Mouse (Mus musculus) thymus, adult 2 months (tissue): ENCODE results near the gene St6galnac5. TPM values are rescaled to one million over a fixed set of nuclear protein-coding genes. Genes with fewer than 3 reads are reported as not detected.

Source experiments
- DNase-seq: peaks from one replicate; pipeline ENCODE4 v3.0.0; 2021
- H3K27ac ChIP-seq: fragments of 200-500 bp; 2 replicates; pipeline ENCODE4 v1.5.1; 2012; ENCODE audit warnings: low read length, control low read depth; ENCODE audit not compliant: control insufficient read depth, insufficient read depth
- H3K27me3 ChIP-seq: fragments of 200-500 bp; 2 replicates; pipeline ENCODE4 v1.6.1; 2012; ENCODE audit warnings: mild to moderate bottlenecking, low read length, moderate library complexity, mixed read lengths; ENCODE audit not compliant: control insufficient read depth, insufficient read depth
- H3K36me3 ChIP-seq: fragments of 200-500 bp; 2 replicates; pipeline ENCODE4 v1.6.1; 2012; ENCODE audit warnings: mild to moderate bottlenecking, low read length, moderate library complexity; ENCODE audit not compliant: control insufficient read depth, insufficient read depth
- H3K4me1 ChIP-seq: fragments of 200-500 bp; replicated peaks from 2 replicates; pipeline ENCODE4 v1.6.1; 2012; ENCODE audit warnings: low read length; ENCODE audit not compliant: control insufficient read depth, insufficient read depth
- H3K4me3 ChIP-seq: fragments of 200-500 bp; 2 replicates; pipeline ENCODE4 v1.5.1; 2012; ENCODE audit warnings: mild to moderate bottlenecking, low read length, control low read depth, moderate library complexity; ENCODE audit not compliant: control insufficient read depth, insufficient read depth
- CTCF ChIP-seq: fragments of 200-500 bp; IDR thresholded peaks from 2 replicates; pipeline ENCODE4 v1.5.1; 2012; ENCODE audit warnings: mild to moderate bottlenecking, control low read depth, low read length, moderate library complexity, borderline replicate concordance; ENCODE audit not compliant: control insufficient read depth, poor library complexity, insufficient read depth; ENCODE audit errors: extremely low read depth
- POLR2A ChIP-seq: fragments of 200-500 bp; IDR thresholded peaks from 2 replicates; pipeline ENCODE4 v1.6.1; 2012; ENCODE audit warnings: mild to moderate bottlenecking, low read length, control low read depth, moderate library complexity; ENCODE audit not compliant: control insufficient read depth, poor library complexity, insufficient read depth; ENCODE audit errors: extremely low read depth
- WGBS: fragments of 180-500 bp; shearing (Covaris S2); methylation state at CpG from one replicate; pipeline ENCODE4 v1.1.7; 2018; 5-methylcytosine and 5-hydroxymethylcytosine counted together
- polyA plus RNA-seq: library from polyadenylated mRNA; depleted of rRNA; stranded (reverse); fragments of >200 nt; gene quantifications from 2 replicates; pipeline ENCODE4 v1.2.3, GENCODE M21; 2012

Gene St6galnac5
- polyA plus RNA-seq, 1 experiment, result 0.19 TPM

- DNase-seq, result peak; percentile 58
- 0 out of 2 replicates have a peak, but pooled peaks have one; percentile 21 for TF ChIP-seq CTCF
- no peak for TF ChIP-seq POLR2A
- no peaks in the 10 kb centered on the region for H3K36me3 ChIP-seq
- WGBS, result 20% methylated on average over 3 of the region's 3 CpGs
- H3K27me3 ChIP-seq, result no peaks in the 10 kb centered on the region
- peak overlapping the region; percentile 83 for H3K27ac ChIP-seq
- no peak overlapping the region for H3K4me3 ChIP-seq
- H3K4me1 ChIP-seq, result peaks cover 49% of the 10 kb centered on the region
Measured at GRCm38 (mm10) chr3:152944766-152945165, 37.3 kb downstream of the St6galnac5 start.

GRCm38 (mm10) chr3:152942985-152943384 lies 39.1 kb downstream of the St6galnac5 start:
- Histone ChIP-seq H3K36me3 (no peaks in the 10 kb centered on the region), H3K4me3 (peak overlapping the region; percentile 40), H3K4me1 (peaks cover 40% of the 10 kb centered on the region), H3K27me3 (no peaks in the 10 kb centered on the region), H3K27ac (peak overlapping the region; percentile 79)
- WGBS, result 34% methylated on average over 11 of the region's 11 CpGs
- TF ChIP-seq POLR2A (no peak), CTCF (no peak)
- peak; percentile 82 for DNase-seq

- peaks cover 40% of the 10 kb centered on the region for H3K4me1 ChIP-seq
- TF ChIP-seq CTCF, result no peak
- TF ChIP-seq POLR2A, result no peak
- 40% methylated on average over 5 of the region's 5 CpGs for WGBS
- H3K27ac ChIP-seq, result peak overlapping the region; percentile 86
- H3K36me3 ChIP-seq, result no peaks in the 10 kb centered on the region
- peak; percentile 47 for DNase-seq
- H3K27me3 ChIP-seq, result no peaks in the 10 kb centered on the region
- H3K4me3 ChIP-seq, result no peak overlapping the region
Measured at GRCm38 (mm10) chr3:152941671-152942070, 40.4 kb downstream of the St6galnac5 start.

- TF ChIP-seq CTCF, result no peak
- TF ChIP-seq POLR2A, result no peak
- H3K36me3 ChIP-seq, result no peaks in the 10 kb centered on the region
- DNase-seq, result no peak
- H3K4me3 ChIP-seq, result no peak overlapping the region
- WGBS, result 64% methylated on average over 3 of the region's 3 CpGs
- H3K27me3 ChIP-seq, result no peaks in the 10 kb centered on the region
- no peak overlapping the region for H3K27ac ChIP-seq
- peaks cover 12% of the 10 kb centered on the region for H3K4me1 ChIP-seq
Measured at GRCm38 (mm10) chr3:152936313-152936712, 45.7 kb downstream of the St6galnac5 start.

GRCm38 (mm10) chr3:152933737-152934136 lies 48.3 kb downstream of the St6galnac5 start:
- Histone ChIP-seq H3K4me3 (no peak overlapping the region), H3K36me3 (no peaks in the 10 kb centered on the region), H3K27me3 (no peaks in the 10 kb centered on the region), H3K4me1 (peaks cover 27% of the 10 kb centered on the region), H3K27ac (no peak overlapping the region)
- no peak for DNase-seq
- TF ChIP-seq CTCF (no peak), POLR2A (no peak)
- WGBS, result 98% methylated on average over 3 of the region's 3 CpGs

- WGBS, result 77% methylated on average over 2 of the region's 2 CpGs
- DNase-seq, result no peak
- H3K4me3 ChIP-seq, result no peak overlapping the region
- H3K27ac ChIP-seq, result no peak overlapping the region
- H3K4me1 ChIP-seq, result peaks cover 30% of the 10 kb centered on the region
- TF ChIP-seq CTCF, result no peak
- TF ChIP-seq POLR2A, result no peak
- H3K27me3 ChIP-seq, result no peaks in the 10 kb centered on the region
- no peaks in the 10 kb centered on the region for H3K36me3 ChIP-seq
Measured at GRCm38 (mm10) chr3:152932544-152932943, 49.5 kb downstream of the St6galnac5 start.

- H3K27ac ChIP-seq, result no peak overlapping the region
- no peak overlapping the region for H3K4me3 ChIP-seq
- H3K4me1 ChIP-seq, result peaks cover 30% of the 10 kb centered on the region
- 55% methylated on average over 4 of the region's 4 CpGs for WGBS
- no peak for DNase-seq
- H3K36me3 ChIP-seq, result no peaks in the 10 kb centered on the region
- no peaks in the 10 kb centered on the region for H3K27me3 ChIP-seq
- no peak for TF ChIP-seq POLR2A
- no peak for TF ChIP-seq CTCF
Measured at GRCm38 (mm10) chr3:152932096-152932495, 50.0 kb downstream of the St6galnac5 start.
